7 mouse cellular contexts compared by ENCODE assay signal in the genomic region with DNA sequence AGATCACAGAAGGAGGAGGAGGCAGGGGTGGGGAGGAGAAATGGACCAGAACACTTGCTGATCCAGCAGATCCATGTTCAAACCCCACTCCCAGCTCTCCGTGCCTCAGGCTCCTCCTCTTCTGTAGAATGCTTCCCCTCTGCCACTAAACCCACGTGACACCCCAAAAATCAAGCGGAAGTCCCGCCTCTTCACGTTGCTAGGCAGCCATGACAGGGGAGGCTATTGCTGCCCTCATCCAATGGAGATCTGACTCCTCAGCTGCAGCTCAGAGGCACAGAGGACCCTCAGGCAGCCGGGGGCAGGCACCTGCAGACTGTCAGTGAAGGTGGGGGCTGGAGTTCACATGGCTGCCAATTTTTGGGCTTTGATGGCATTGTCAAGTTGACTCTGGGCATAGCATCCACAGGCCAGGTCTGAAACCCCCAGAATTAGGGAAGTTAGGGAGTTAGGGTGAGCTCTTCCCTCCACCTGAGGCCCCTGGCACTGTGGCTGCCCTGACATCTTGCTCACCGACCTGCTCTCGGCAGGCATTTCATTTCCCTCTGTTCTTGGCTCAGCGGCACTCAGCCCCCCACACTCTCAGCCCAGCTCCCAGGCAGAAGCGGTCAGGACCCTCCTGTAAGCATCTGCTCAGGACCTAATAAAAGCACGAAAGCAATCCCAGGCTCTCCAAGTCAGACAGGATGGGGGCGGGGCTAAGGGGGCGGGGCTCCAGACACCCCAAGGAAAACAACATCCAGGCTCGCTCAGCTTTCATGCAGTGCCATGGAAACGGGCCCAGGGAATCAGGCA. TPM values are rescaled to one million over a fixed set of nuclear protein-coding genes. Genes with fewer than 3 reads are reported as not detected.
DNase-seq lines count a peak whose midpoint lies in the region; ATAC-seq and TF ChIP-seq lines count a peak whose summit lies in the region.

No protein-coding gene starts in this region.

- no peaks in the 10 kb centered on the region for H3K36me3 ChIP-seq in G1E (replicated peaks)
- no peaks in the 10 kb centered on the region for H3K36me3 ChIP-seq in limb, embryonic 14.5 days (ENCODE audit: control insufficient read depth, insufficient read depth, low read length)
- no peaks in the 10 kb centered on the region for H3K36me3 ChIP-seq in midbrain, embryonic 16.5 days (ENCODE audit: control insufficient read depth, insufficient read depth, low read length)

- peak; percentile 60 for ATAC-seq in G1E (ENCODE audit: extremely low read depth, insufficient number of reproducible peaks, low FRiP score, poor library complexity, severe bottlenecking)
- peak; percentile 91 for ATAC-seq in limb, embryonic 14.5 days (ENCODE audit: low FRiP score, low read depth)
- ATAC-seq in midbrain, embryonic 16.5 days, result peak; percentile 79

- H3K9ac ChIP-seq in limb, embryonic 14.5 days (ENCODE audit: low read depth, low read length, severe bottlenecking), result 0 out of 2 replicates have a peak overlapping the region, but pooled peaks have one; percentile 0
- peak overlapping the region; percentile 30; the same call in 1 of the 2 replicates for H3K9ac ChIP-seq in midbrain, embryonic 16.5 days (ENCODE audit: low read depth, low read length)

- no peaks in the 10 kb centered on the region for H3K9me3 ChIP-seq in G1E (replicated peaks)
- no peaks in the 10 kb centered on the region for H3K9me3 ChIP-seq in limb, embryonic 14.5 days (ENCODE audit: control insufficient read depth, low read length)
- no peaks in the 10 kb centered on the region for H3K9me3 ChIP-seq in midbrain, embryonic 16.5 days (replicated peaks; ENCODE audit: control insufficient read depth, low read length, poor library complexity, severe bottlenecking)

- 3% methylated on average over 15 of the region's 15 CpGs for WGBS in limb, embryonic 14.5 days
- WGBS in midbrain, embryonic 16.5 days, result 9% methylated on average over 15 of the region's 15 CpGs

- no peak for TF ChIP-seq CTCF in G1E (IDR thresholded peaks at IDR 0.05; ENCODE audit: low read depth, low read length)
- no peak for TF ChIP-seq CTCF in bone marrow macrophage, adult 2 months (IDR thresholded peaks at IDR 0.05; ENCODE audit: low read depth, low read length)

- DNase-seq in G1E (ENCODE audit: low spot score), result no peak
- peak; percentile 49 for DNase-seq in gastrocnemius, postnatal 25 days
- peak; percentile 52 for DNase-seq in kidney, adult 18-20 months
- DNase-seq in limb, embryonic 14.5 days (ENCODE audit: low spot score), result peak; percentile 76
- DNase-seq in spleen, postnatal 36 days (ENCODE audit: low spot score in 2 of 2), result peak; percentile 80 to 84

- peak overlapping the region; percentile 47 for H3K4me2 ChIP-seq in limb, embryonic 14.5 days (replicated peaks; ENCODE audit: low read depth, low read length, severe bottlenecking)
- H3K4me2 ChIP-seq in midbrain, embryonic 16.5 days (ENCODE audit: low read length), result peak overlapping the region; percentile 38

- peaks cover 23% of the 10 kb centered on the region for H3K27me3 ChIP-seq in G1E (ENCODE audit: insufficient read depth, low read length)
- H3K27me3 ChIP-seq in limb, embryonic 14.5 days (ENCODE audit: control insufficient read depth, insufficient read depth, low read length), result no peaks in the 10 kb centered on the region
- H3K27me3 ChIP-seq in midbrain, embryonic 16.5 days (ENCODE audit: control insufficient read depth, insufficient read depth, low read depth, low read length), result no peaks in the 10 kb centered on the region

- TF ChIP-seq POLR2A in bone marrow macrophage, adult 2 months (IDR thresholded peaks at IDR 0.05; ENCODE audit: borderline replicate concordance, low read depth, low read length), result no peak
- no peak for TF ChIP-seq POLR2A in limb, embryonic 14.5 days (IDR thresholded peaks at IDR 0.05; ENCODE audit: borderline replicate concordance, extremely low read depth, insufficient read depth, insufficient read length)

- no peak overlapping the region for H3K4me3 ChIP-seq in G1E (ENCODE audit: low read depth, low read length)
- H3K4me3 ChIP-seq in bone marrow macrophage, adult 2 months (ENCODE audit: insufficient read depth, low read length), result peak overlapping the region; percentile 40
- no peak overlapping the region for H3K4me3 ChIP-seq in limb, embryonic 14.5 days (replicated peaks; ENCODE audit: low read length)
- no peak overlapping the region; the same call in 1 of the 2 replicates for H3K4me3 ChIP-seq in midbrain, embryonic 16.5 days (ENCODE audit: low read depth, low read length)

- no peak overlapping the region for H3K27ac ChIP-seq in bone marrow macrophage, adult 2 months (ENCODE audit: insufficient read depth, low read depth, low read length)
- peak overlapping the region; percentile 83 for H3K27ac ChIP-seq in limb, embryonic 14.5 days (replicated peaks; ENCODE audit: low read depth, low read length)
- peak overlapping the region; percentile 78 for H3K27ac ChIP-seq in midbrain, embryonic 16.5 days (ENCODE audit: low read length)

- peaks cover 6% of the 10 kb centered on the region for H3K4me1 ChIP-seq in G1E (ENCODE audit: insufficient read depth, low read depth, low read length)
- peaks cover 8% of the 10 kb centered on the region for H3K4me1 ChIP-seq in bone marrow macrophage, adult 2 months (ENCODE audit: control insufficient read depth, insufficient read depth, low read length)
- H3K4me1 ChIP-seq in limb, embryonic 14.5 days (ENCODE audit: control insufficient read depth, insufficient read depth, low read length), result peaks cover 16% of the 10 kb centered on the region
- peaks cover 27% of the 10 kb centered on the region for H3K4me1 ChIP-seq in midbrain, embryonic 16.5 days (ENCODE audit: control insufficient read depth, insufficient read depth, low read length)

RNA-seq across cellular contexts. Expression of a gene that starts 20.2 kb away (rescaled TPM):
- total RNA-seq in G1E (2014; fragmentation: Nextera tagmentation), result 6.6 and 8.1 TPM in 2 replicates
- 10.7 TPM in 2 replicates for total RNA-seq in G1E (2017)
- 7.2 and 8.4 TPM in 2 replicates for polyA plus RNA-seq in G1E (2012)
- 5.4 and 6.5 TPM in 2 replicates for polyA plus RNA-seq in bone marrow macrophage, adult 2 months (2012; ENCODE audit: insufficient read depth, insufficient read length, missing spikeins)
- total RNA-seq in gastrocnemius, postnatal 25 days (2021), result 1 to 10 TPM; 3.2 to 4.0 TPM
- 10.6 and 11.7 TPM in 2 replicates for polyA plus RNA-seq in limb, embryonic 14.5 days (2012; rRNA removed)
- polyA plus RNA-seq in limb, embryonic 14.5 days (2014; fragmentation: Nextera tagmentation; extraction: Ambion mirVana), result 5.1 and 6.7 TPM in 2 replicates
- polyA plus RNA-seq in midbrain, embryonic 16.5 days (2015; fragmentation: Nextera tagmentation; extraction: Ambion mirVana), result 10.9 and 12.2 TPM in 2 replicates

RNA-seq across cellular contexts. Expression of a gene that starts 42.0 kb away (rescaled TPM):
- 13.5 and 23.9 TPM in 2 replicates for total RNA-seq in G1E (2014; fragmentation: Nextera tagmentation)
- 60.6 and 63.4 TPM in 2 replicates for total RNA-seq in G1E (2017)
- polyA plus RNA-seq in G1E (2012), result 69.2 and 72.5 TPM in 2 replicates
- polyA plus RNA-seq in bone marrow macrophage, adult 2 months (2012; ENCODE audit: insufficient read depth, insufficient read length, missing spikeins), result 472 and 492 TPM in 2 replicates
- 10 to 100 TPM in 1 of 2 experiments, 1 to 10 TPM in 1; 6.5 to 11.3 TPM for total RNA-seq in gastrocnemius, postnatal 25 days (2021)
- 147 and 196 TPM in 2 replicates for polyA plus RNA-seq in limb, embryonic 14.5 days (2012; rRNA removed)
- polyA plus RNA-seq in limb, embryonic 14.5 days (2014; fragmentation: Nextera tagmentation; extraction: Ambion mirVana), result 212 and 247 TPM in 2 replicates
- polyA plus RNA-seq in midbrain, embryonic 16.5 days (2015; fragmentation: Nextera tagmentation; extraction: Ambion mirVana), result 126 and 139 TPM in 2 replicates
